Mouse (Mus musculus) bone marrow, adult 2 months (tissue): Measurements from ENCODE around the gene Tecr.

Experiments used
- CTCF ChIP-seq: fragments of 200-500 bp; IDR thresholded peaks from 2 replicates; pipeline ENCODE4 v1.5.1; 2011; ENCODE audit warnings: low read length, control low read depth; ENCODE audit not compliant: control insufficient read depth, insufficient read depth
- POLR2A ChIP-seq: fragments of 200-500 bp; IDR thresholded peaks from 2 replicates; pipeline ENCODE4 v1.6.1; 2011; ENCODE audit warnings: low read depth, mild to moderate bottlenecking, control low read depth, low read length, borderline replicate concordance; ENCODE audit not compliant: control insufficient read depth

DNA sequence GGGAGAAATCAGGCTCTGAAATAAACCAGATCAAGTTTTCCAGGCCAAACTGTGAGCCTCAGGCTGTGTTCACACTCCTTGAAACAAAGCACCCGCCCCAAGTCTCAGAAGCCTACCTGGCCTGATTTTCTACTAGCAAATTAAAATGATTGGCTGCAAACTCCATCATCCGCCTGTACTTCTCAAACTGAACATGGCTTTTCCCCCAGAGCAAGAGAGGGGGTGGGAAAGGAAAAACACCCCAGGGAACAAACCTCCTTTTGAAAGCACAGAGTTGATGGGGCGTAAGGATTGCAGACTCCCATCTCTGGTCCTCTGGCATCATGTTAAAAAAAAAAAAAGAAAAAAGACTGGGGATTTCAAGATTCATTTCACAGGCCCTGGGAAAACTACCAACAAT, 15.1 kb downstream of the Tecr start:
- TF ChIP-seq CTCF (no peak), POLR2A (no peak)
